ENCODE assay signal across 13 mouse cellular contexts in genomic region chr10:67085916-67086315, GRCm38 (mm10).
"Had no signal": no experiment of that assay in that cellular context is flagged by ENCODE, and none has a peak within 500 bp of the region (broad histone marks: within the 10 kb centered on the region; RNA-seq: fewer than 3 reads in every experiment).

No protein-coding gene starts in this region.

- DNase-seq: lung, adult 18-20 months; lung, embryonic 14.5 days; lung, postnatal 10 days; lung, postnatal 4 days; midbrain, embryonic 14.5 days; right cerebral cortex, postnatal 14 days; spleen, adult 18-20 months; thymus, adult 18-20 months; thymus, postnatal 14 days; thymus, postnatal 36 days had no signal

- H3K9ac ChIP-seq: lung, embryonic 14.5 days; midbrain, embryonic 12.5 days; neural tube, embryonic 12.5 days had no signal

- H3K27me3 ChIP-seq: midbrain, embryonic 12.5 days; neural tube, embryonic 12.5 days had no signal

- H3K9me3 ChIP-seq: midbrain, embryonic 10.5 days; midbrain, embryonic 12.5 days; neural tube, embryonic 12.5 days had no signal

- H3K4me1 ChIP-seq: midbrain, embryonic 12.5 days had no signal

- H3K4me2 ChIP-seq: lung, embryonic 14.5 days; midbrain, embryonic 12.5 days; neural tube, embryonic 12.5 days had no signal

- H3K4me3 ChIP-seq: midbrain, embryonic 10.5 days; midbrain, embryonic 12.5 days; neural tube, embryonic 12.5 days had no signal

- H3K27ac ChIP-seq: midbrain, embryonic 10.5 days; midbrain, embryonic 12.5 days; neural tube, embryonic 12.5 days had no signal

- H3K36me3 ChIP-seq: neural tube, embryonic 12.5 days had no signal
